Mouse (Mus musculus) olfactory bulb, adult 2 months (tissue): ENCODE measurements around the gene Gm38393. TPM values are rescaled to one million over a fixed set of nuclear protein-coding genes. Genes with fewer than 3 reads are reported as not detected.
A peak's percentile ranks its signal among the peaks of the same experiment; 100 is the strongest.

Experiments used
- H3K27ac ChIP-seq: fragments of 200-500 bp; 2 replicates; pipeline ENCODE4 v1.5.1; 2012; ENCODE audit warnings: low read depth, low read length; ENCODE audit not compliant: insufficient read depth
- H3K4me1 ChIP-seq: fragments of 200-500 bp; 2 replicates; pipeline ENCODE4 v1.6.1; 2012; ENCODE audit warnings: low read length; ENCODE audit not compliant: control insufficient read depth, insufficient read depth
- H3K4me3 ChIP-seq: fragments of 200-500 bp; 2 replicates; pipeline ENCODE4 v1.5.1; 2012; ENCODE audit warnings: mild to moderate bottlenecking, low read depth, low read length, moderate library complexity; ENCODE audit not compliant: insufficient read depth
- CTCF ChIP-seq: fragments of 200-500 bp; IDR thresholded peaks from 2 replicates; pipeline ENCODE4 v1.5.1; 2012; ENCODE audit warnings: low read depth, mild to moderate bottlenecking, low read length, moderate library complexity; ENCODE audit not compliant: insufficient read depth
- POLR2A ChIP-seq: fragments of 200-500 bp; IDR thresholded peaks from 2 replicates; pipeline ENCODE4 v1.6.1; 2012; ENCODE audit warnings: mild to moderate bottlenecking, low read depth, low read length, moderate library complexity; ENCODE audit not compliant: insufficient read depth
- WGBS: fragments of 180-500 bp; shearing (Covaris S2); methylation state at CpG from one replicate; pipeline ENCODE4 v1.1.7; 2018; 5-methylcytosine and 5-hydroxymethylcytosine counted together
- polyA plus RNA-seq: library from polyadenylated mRNA; stranded (reverse); fragments of >200 nt; gene quantifications from 2 replicates; pipeline ENCODE4 v1.2.4, GENCODE M21; 2012; ENCODE audit warnings: low replicate concordance; ENCODE audit not compliant: missing spikeins, insufficient read depth, insufficient read length

Gene Gm38393
- not detected in 2 replicates for polyA plus RNA-seq

DNA sequence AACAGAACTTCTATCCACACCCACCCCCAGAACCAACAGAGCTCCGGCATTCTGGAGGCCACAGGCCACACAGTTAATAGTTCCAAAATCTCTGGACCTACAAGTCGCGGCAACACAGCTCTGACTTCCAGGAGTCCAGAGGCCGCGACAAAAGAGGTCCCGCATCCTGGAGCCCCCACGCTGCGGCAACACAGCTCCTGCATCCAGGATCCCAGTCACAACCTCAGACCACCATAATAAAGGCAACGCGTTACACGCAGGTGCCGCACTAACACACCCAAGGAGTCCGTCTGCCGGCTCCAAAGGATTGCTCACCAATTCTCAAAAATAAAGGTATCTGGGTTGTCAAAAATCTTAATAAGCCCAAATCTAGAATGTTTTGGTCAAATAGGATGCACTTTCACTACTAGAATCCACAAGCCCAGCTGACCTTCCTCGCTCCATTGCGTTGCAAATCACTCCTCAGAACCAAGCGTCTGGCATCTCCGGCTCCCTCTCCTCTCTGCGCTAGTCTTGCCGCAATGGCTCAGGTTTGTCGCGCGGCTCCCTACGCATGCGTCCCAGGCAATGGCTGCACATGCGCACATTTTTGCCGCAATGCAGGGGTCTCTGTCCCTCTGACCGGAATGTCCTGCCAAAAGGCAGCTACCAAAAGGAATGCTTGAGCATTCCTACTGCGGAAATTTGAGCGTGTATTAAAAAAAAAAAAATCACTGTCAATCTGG lies at the start of gene Gm38393, which contains the start of gene Snurf:
Gm38393 (minus strand) TSS at position 459 of the 725 bp plus-strand sequence.
Snurf (minus strand) TSS at position 444 of the 725 bp plus-strand sequence.
- 46% methylated on average over 30 of the region's 30 CpGs for WGBS
- Histone ChIP-seq H3K27ac (peak within 1 kb of the TSS; percentile 67), H3K4me1 (no peaks in the 10 kb centered on the region), H3K4me3 (peak within 1 kb of the TSS; percentile 58)
- TF ChIP-seq CTCF (no peak), POLR2A (peak; percentile 63; the same call in 1 of the 2 replicates)

GRCm38 (mm10) chr7:60047481-60048201 lies 42.8 kb upstream of the Gm38393 start:
- Histone ChIP-seq H3K27ac (no peak overlapping the region), H3K4me3 (no peak overlapping the region), H3K4me1 (no peaks in the 10 kb centered on the region)
- 58% methylated on average over 6 of the region's 6 CpGs for WGBS
- no peak for TF ChIP-seq CTCF
- TF ChIP-seq POLR2A = no peak

GRCm38 (mm10) chr7:60013186-60013585 lies 8.3 kb upstream of the Gm38393 start:
- H3K4me1 ChIP-seq = no peaks in the 10 kb centered on the region
- no peak for TF ChIP-seq POLR2A
- no peak for TF ChIP-seq CTCF
- H3K27ac ChIP-seq = no peak overlapping the region
- H3K4me3 ChIP-seq = no peak overlapping the region
- 69% methylated on average over 3 of the region's 3 CpGs for WGBS

GRCm38 (mm10) chr7:60007727-60008360 lies 3.0 kb upstream of the Gm38393 start:
- WGBS = 37% methylated on average over 3 of the region's 3 CpGs
- no peaks in the 10 kb centered on the region for H3K4me1 ChIP-seq
- H3K27ac ChIP-seq = no peak overlapping the region
- no peak for TF ChIP-seq POLR2A
- TF ChIP-seq CTCF = no peak
- H3K4me3 ChIP-seq = no peak overlapping the region

DNA sequence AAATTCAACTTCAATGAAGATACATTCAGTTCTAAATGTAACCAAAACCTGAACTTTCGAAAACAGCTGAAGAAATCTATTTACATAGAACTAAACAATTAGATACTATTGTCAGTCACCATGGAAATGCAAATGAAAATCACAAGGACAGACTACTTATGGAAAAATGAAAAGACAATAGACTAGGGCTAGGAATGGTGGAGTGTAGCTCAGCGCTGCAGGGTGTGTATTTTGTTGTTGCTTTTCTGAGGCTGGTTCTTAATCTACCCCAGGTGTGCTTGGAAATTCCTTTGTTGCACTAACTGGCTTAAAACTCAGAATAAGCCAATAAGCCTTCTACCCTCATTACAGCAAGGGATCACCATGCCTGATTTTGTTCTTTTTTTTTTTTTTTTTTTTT lies 1.4 kb upstream of the Gm38393 start:
- Histone ChIP-seq H3K4me1 (no peaks in the 10 kb centered on the region), H3K27ac (no peak overlapping the region), H3K4me3 (no peak overlapping the region)
- TF ChIP-seq POLR2A (no peak), CTCF (no peak)
- WGBS = 50% methylated on average over 2 of the region's 2 CpGs

DNA sequence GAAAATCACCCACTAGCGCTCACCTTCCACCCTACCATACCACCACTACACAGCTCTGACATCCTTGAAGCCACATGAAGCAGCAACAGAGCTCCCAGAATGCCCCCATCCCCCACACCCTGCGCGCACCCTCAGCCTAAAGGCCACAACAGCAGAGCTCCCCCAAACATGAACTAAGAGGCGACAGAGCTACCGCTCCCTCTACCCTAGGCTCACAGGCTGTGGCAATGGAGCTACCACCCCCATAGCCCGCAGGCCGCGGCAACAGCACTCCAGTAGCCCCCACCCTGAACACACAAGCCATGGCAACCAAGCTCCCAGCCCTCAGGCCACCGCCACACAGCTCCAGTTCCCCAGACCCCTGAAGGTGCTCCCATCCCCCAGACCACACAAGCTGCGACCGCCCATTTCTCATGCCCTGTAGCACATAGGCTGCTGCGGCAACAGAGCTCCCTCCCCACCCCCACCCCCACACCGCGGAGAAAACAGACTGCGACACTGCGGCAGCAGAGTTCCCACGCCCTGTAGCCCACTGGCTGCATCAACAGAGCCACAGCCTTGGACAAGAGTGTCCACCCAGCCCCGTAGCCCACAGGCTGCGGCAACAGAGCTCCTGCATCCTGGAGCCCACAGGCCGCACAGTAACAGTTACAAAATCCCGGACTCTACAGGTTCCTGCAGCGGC lies 801 bp downstream of the Gm38393 start:
- H3K27ac ChIP-seq = peak overlapping the region; percentile 67
- H3K4me3 ChIP-seq = peak overlapping the region; percentile 58
- TF ChIP-seq CTCF (no peak), POLR2A (no peak)
- H3K4me1 ChIP-seq = no peaks in the 10 kb centered on the region
- 48% methylated on average over 22 of the region's 22 CpGs for WGBS

DNA sequence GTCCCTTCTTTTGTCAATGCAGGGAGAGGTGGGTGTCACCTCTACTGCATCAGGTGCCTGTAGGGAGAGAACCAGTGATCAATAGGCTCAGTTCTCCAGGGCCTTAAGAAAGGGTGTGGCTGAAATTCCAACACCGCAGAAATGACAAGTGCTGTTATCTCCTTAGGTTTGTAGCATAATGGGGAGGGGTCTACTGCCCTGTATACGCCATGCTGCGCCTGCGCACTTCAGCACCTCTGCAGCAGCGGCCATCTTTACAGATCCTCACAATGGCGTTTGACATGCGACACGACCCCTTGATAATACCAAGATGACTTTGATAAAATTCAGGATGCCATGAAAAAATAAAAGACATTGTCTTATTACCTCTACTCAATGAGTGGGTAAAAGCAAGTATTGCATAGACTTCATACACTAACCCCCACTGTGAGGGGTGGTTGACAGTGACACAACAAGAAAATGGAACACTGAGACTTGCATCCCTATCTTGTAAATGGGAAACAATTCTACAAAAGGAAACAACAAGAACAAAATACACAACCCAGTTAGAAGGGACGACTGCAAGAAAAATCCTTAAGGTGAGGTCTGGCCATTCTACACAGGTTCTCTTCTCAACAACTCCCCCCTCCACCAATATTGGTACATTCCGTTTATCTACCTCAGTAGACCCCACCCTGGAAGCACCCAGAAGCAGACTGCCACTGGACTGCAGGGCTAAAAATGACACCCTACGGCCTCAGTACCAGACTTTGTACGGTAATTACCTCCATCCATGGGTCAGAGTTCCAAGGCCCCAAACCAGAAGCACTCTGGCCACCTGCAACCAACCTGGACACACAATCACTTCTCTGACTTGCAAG lies 1.6 kb downstream of the Gm38393 start:
- WGBS = 51% methylated on average over 12 of the region's 12 CpGs
- TF ChIP-seq CTCF (no peak), POLR2A (no peak)
- Histone ChIP-seq H3K27ac (peak overlapping the region; percentile 67), H3K4me1 (no peaks in the 10 kb centered on the region), H3K4me3 (peak overlapping the region; percentile 58)

- TF ChIP-seq CTCF (no peak), POLR2A (no peak)
- Histone ChIP-seq H3K27ac (no peak overlapping the region), H3K4me3 (no peak overlapping the region), H3K4me1 (no peaks in the 10 kb centered on the region)
- WGBS = 58% methylated on average over 1 of the region's 1 CpGs
These were observed 26.2 kb downstream of the Gm38393 start for GRCm38 (mm10) chr7:59978646-59979045.

Other genes starting within 250 kb of the Gm38393 start
- gene Snurf, start within 50 bp of the Gm38393 start, polyA plus RNA-seq = 2,512 TPM in 1 of 2 replicates, not detected in the other
- not detected in 2 replicates for gene Snrpn, start 135.2 kb upstream of the Gm38393 start, polyA plus RNA-seq